Mouse (Mus musculus) kidney, postnatal 36 days (tissue): ENCODE measurements at regions not wholly inside any gene's neighbourhood (a gene's known extent, or its start where the extent isn't known, plus 50 kb on each side); places are given as distances from the start of the nearest gene placed in this dataset.

Source experiments
- DNase-seq, 2 experiments: peaks; one replicate each; pipeline ENCODE4 v3.0.0; 2021 to 2022; ENCODE audit warnings: mixed read lengths in 2 of 2

DNA sequence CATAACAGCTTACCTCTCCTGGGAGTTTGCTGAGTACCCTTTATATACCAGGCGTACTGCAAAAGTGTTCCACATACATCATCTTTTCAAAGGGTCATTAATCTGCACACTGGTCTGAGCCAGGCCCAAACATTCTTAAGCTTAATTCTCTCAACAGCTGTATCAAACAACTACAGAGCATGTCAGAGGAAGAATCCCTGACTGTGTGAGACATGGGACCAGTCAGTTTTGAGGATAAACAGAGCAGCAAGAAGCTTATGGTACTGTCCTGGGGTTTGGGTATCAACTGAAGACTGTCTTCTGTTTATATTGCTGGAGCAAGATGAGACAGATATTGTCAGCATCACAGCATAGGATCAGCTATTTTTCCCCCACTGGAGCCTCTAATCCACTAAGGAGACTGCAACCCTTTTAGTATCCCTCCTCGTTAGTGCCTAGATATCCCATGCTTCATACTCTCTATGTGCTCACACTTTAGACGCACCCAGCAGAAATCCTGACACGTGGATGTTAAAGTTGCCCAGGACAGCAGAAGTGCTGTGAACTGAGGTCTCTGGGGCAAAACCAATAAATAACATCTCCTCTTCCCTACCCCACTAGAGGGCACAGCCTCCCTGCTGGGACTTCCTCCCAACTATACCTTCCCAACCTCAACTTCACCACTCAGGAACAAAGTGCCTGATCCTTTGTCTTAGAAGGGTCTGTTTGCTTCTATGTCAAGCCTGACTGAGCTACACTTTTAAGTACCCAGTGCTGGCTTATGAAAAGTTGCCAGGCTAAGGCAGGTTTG lies 271.6 kb downstream of the Gm826 start:
- DNase-seq: peak; percentile 24 to 46

DNA sequence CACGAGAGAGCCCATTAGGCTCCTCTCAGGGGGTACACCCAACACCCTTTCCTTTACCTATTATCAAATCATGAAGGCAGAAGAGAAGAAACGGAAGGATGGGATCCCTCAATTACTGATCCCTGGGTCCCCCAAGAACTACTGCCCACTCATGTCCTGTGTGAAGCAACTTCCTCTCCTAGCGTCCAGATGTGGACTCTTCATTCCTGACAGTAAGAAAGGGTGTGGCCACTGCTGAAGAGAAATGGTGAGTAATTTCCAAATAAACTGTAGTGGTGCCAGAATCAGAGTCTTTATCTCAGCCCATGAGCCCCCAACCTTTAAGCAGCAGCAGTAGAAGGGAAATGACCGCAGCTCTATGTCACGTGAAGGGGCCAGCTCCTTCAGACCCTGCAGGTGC lies 273.9 kb downstream of the Gm826 start:
- no peak for DNase-seq

DNA sequence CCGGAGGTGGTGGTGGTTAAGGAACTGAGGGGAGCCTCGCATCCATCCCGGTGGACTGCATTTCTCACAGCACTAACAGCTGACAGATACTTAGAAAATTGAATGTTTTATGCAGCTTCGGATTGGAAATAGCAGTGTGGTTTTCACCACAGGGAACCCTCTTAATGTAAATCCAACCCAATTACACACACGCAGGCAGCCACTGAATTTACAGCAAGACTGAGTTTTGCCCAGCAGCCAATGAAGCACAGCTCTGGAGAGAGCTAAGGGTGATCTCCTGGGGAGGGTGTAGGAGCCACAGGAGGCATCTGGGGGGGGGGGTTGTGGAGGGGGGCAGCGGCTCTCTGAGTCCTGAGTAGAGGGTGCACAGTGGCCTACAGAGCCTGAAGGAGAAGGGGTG lies 276.8 kb downstream of the Gm826 start:
- DNase-seq: no peak

DNA sequence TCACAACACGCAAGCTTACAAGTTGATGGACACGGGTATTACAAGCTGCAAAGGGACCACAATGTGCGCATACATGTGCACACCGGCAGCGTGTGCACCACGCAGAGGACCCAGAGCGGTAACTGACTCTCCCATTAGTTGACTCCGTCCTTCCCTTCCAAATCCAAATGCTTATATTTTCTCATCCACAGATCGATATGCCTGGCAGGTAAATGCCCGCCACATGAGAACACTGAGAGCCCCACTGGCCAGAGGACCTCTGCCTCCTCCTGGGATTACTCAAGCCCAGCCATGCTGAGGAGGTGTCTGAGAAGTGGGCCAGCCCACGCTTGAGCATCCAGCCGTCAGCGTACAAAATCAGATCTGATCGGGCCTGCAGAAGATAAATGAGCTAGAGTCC lies 279.6 kb downstream of the Gm826 start:
- no peak for DNase-seq

DNA sequence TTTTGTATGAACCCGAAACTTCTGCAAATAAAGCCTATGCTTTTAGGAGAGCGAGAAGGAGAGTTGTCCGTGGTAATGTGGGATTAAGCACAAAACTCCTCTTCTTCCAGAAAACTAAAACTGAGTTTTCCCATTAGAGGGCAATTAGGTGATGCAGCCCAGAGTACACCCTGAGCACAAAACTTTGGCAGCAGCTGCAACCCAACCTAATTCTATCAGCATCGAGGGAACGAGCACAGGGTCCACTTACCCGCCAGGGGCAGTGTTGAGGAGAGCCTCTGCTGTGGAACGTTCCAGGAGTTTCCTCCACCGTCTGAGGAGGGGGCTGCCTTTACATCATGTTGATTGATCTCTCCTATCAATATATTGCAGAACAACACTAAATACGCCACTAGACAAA lies 285.7 kb downstream of the Gm826 start:
- DNase-seq: no peak

DNA sequence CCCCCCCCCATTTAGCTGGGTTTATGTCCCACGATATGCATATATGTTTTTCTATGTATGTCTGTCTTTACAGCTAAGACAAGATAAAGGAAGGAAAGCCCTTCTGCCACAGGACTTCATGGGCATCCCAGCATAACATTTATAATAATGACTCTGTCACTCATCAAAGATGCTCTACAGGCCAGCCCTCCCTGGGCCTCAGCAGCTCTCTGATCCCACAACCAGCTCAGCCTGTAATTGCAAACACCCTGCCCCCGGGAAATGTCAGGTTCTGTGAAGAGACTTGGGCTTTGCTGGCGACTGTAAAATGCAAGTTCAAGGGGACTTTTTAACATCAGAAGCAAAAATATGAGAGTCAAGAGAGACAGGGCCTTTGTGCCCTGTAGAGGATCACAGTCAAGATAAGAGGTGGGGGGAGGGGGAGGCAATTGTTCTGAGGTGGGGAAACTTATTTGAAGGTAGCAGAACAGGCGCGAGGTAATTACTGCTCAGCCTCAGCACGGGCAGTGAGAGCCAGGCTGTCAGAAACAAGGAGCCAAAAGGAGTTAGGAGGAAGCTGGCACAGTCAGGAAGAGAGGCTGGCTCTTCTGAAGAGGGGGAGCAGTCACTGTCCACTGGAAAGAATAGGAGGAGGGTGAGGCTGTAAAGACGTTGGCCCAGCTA lies 286.9 kb downstream of the Gm826 start:
- no peak for DNase-seq

DNA sequence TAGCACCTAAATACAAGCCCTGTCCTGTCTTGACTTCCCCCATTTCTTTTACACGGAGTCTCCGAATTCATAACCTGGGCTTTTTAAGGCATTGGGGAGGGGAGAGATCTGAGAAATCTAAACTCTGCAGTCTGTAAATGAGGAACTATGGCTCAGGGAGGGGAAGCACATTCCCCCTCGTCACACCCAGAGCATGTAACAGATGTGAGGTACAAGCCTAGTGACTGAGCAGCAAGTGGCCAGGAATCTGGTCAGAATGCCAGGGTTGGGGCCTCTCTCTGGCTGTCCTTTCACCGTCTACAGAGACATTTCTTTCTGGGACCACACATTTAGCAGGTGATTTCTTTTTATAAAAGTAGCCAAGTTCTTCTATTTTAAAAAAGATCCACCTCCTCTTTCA lies 289.4 kb downstream of the Gm826 start:
- no peak for DNase-seq

DNA sequence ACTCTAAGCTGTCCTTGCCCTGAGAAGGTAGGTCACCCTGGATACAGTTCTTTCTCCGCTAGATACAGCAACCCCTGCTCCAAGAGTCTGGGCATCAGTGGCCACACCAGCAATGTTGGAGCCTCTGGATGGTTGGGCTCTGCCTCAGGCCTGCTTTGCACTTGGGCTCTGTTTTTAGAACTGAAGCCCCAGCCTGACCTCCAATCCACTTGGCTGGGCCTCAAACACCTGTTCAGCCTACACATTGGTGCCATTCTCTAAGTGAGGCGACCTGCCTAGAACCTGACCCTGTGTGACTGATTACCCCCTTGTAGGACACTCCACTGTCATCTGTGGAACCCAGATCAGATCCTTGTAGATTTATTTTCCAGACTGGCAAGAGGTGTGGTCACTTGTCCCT lies 289.8 kb downstream of the Gm826 start:
- DNase-seq: no peak

DNA sequence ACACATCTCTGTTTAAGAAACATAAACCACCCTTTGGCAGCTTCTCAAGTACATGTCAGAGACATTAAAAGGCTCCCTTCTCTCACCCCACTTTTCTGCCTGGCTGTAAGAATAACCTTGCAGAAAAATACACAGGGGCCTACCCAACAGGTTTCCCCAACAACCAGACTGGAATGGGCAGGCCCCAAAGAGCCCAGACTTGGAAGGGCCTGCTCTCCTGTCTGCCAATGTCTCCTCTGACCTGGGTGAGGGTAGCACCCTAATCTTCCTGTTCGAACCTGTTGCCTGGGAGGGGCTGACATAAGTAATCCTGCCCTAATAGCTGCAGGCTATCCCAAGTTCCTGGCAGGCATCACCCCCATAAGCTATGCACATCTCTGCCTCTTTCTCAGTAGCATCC lies 304.5 kb downstream of the Gm826 start:
- DNase-seq: no peak

DNA sequence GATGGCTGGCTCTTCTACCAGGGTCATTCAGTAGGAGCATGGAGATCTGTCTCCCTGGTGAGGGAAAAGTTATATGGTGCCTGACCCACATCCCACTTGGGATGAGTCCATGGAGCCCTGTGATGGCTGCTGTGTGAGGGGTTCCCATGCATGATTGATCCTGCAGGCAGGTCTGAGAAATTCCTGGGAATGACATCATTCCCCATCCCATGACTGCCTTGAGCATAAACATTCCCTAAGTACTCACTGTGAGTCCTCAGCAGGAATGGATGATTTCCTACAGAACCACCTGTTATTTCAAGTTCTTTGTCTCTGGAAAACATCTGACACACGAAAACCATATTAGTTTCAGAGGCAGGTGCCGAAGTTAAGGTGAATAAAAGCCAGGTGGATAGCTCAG lies 305.5 kb downstream of the Gm826 start:
- no peak for DNase-seq

DNA sequence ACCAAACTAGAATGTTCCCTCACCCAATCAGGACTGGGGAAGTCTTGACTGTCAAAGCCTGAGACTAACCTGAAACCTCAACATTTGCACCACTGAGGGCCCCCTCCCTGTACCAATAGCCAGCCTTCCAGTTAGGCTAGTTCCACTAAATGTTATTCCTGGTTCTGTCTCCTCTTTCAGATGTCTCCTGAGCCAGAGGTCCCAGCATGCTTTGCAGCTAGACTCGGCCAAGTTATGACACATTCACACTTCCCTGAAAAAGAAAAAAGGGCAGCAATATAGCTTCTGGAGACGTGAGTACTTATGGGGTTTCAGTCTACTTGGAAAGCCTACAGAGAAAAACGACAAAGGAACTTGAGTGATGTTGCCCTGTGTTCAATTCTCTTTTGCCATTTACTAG lies 308.1 kb downstream of the Gm826 start:
- DNase-seq: no peak

DNA sequence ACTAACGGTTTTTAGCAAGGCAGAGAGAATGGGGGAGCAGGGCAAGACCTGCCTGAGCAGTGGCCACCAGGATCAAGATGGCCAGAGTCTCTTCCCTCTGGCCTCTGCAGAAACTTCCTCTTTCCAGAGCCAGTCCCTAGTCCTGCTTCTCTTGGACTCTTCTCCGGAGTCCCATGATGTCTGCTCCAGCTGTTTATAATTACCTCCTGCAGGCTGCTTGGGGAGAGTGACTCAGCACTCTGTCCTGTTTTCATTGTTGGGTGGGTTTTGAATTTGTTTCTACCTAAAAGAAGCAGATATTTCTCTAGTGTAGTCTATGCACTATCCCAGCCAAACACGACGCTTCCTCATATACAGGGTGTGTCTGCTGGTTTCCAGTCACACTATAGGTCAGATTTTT lies 312.4 kb downstream of the Gm826 start:
- no peak for DNase-seq

DNA sequence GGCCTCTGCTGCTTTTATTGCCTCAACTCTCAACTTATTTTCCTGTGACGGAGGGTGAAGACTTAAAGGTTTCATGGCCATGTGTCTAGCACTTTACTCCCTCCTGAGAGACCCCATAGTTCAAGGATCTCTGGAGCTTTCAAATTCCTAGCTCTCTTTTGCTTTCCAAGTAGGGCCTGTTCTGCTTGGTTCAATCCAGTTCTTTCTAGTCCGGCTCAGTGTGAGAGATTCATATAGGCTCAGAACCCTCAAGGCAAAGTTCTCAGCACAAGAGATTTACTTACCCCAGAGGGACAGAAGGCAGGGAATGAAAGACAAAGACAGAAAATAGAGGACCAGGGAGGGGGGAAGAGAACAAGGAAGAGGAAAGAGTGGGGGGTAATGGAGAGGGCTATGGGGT lies 313.1 kb downstream of the Gm826 start:
- no peak for DNase-seq

DNA sequence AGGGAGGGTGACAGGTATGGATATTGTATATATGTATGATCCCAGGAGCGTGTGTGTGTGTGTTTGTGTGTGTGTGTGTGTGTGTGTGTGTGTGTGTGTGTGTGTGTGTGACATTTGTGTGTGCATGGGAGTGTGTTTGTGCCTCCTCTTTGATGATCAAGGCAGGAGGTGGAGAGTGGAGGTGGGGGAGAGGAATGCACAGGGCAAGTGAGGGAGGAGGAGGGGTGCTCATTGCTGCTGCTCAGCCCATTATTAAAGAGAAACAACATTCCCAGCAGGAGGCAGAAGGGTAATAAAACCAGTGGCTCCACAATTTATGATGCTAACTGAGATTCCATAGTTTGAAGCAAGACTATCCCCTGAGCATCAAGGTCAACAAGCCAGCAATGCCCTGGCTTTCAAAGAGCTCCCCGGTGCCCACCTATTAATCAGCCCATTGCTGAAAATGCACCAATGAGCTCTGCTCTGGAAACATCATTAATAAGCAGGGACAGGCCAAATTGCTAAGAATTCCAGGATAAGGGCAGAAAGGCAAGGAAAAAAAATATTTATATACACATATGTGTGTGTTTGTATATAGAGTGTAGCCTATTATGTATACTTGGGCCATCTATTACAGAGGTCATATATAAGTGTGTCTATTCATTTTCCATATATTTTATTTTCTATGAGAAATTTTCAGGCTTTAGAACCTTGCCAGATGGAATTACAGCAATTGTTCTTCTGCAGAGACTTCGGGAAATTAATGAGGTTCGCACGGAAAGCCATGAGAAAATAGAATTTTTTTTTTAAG lies 316.7 kb downstream of the Gm826 start:
- DNase-seq: no peak

DNA sequence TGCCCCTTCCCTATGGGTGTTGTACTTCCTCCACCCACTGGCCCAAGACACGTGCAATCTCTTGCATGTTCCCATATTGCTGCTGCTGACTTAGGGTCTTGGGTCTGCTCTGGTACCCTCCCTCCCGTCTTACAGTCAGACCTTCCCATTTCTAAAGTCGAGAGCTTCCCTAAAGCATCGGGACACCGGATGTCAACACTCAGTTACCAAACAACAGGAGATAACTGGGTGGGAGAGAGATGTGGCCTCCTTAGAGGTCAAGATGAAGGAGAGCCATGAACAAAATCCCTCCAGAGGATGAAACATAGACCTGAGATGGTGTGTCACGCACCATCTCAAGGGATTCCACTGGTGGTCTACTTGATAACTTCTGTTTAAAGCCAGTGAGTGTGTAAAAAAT lies 322.5 kb downstream of the Gm826 start:
- no peak for DNase-seq

DNA sequence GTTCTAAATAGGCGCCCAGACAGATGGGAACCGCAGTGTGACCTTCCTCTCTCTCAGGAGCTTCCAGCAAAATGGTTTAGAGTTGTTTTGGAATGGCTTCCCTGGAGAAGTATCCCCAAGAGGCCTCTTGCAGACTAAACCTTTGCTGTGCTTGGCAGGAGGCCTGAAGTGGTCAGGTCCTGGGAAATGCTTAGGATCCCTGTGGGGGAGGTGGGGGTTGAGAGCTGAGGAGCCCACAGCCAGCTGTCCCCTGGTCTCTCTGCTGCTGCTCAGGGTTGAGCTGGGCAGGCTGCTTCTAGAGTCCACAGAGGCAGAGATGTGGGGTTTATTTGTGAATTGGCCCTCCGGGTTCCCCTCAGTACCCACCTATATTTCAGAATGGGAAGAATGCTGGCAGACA lies 331.3 kb downstream of the Gm826 start:
- DNase-seq: peak; percentile 19 to 26

DNA sequence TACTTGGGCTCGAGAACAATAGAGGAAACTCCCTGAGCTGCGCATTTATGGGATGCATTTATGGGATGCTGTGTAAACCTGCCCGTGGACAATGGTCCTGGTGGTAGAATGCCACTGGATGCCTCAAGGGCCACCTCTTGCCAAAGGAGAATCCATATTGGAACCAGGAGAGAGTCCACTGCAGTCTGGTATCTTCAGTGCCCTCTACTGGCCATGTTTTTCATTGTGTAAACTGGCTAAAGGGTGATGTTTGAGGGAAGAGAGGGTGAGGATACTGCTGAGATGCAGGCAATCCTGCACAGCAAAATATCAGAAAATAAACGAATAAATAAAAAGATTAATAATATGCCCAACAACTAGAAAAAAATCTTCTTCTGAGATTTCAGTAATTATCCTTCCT lies 333.5 kb downstream of the Gm826 start:
- DNase-seq: peak; percentile 15 to 46

DNA sequence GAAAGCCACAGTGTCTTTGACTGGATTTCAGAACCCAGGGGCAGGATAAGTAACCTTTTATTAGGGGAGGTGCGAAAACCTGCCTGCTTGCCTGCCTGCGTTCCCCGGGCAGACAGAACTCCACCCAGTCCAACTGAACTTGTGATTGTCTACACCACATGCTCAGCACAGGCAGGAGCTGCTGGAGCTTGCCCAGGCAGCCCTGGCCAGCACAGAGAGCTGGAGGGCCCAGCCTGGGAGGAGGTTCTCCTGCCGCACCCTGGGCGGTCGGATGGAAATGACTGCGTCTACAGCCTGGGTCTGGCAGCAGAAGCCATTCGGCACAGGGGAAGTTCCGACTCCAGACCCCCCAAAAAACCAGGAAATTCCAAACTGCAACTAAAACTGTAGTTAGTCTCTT lies 336.6 kb downstream of the Gm826 start:
- no peak for DNase-seq

DNA sequence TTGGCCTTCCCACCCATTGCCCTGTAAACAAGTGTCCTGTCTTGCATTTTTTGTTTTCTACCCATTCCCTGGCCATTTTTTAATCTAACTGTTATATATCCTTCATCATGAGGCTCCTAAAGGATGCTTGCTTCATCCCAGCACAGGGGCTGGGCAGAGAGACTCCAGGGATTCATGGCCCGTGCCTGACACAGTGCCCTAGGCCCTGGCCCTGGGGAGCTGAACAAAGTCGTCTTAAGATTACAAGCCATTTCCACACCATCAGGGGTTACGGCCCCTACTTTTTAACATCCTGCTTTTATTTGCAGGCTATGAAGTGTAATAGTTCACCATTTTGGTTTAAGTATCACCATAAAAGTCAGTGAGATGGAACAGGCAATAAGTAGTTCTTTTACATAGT lies 339.5 kb downstream of the Gm826 start:
- no peak for DNase-seq

DNA sequence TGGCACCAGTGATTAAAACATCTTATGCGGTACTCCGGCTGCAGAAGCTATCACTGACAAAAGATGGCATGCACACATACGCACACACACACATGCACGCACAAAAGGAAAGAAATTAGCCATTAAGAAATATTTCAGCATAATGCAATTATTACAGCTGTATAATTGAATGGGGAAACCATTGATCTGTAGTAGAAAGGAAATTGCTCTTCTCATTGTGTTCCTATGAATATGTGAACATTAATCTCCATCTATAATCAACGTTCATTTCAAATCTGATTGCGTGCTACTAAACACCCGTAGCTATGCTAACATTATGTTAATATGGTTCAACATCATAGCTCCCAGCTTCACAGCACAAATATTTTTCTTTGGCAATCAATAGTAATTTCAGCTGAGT lies 347.2 kb downstream of the Gm826 start:
- DNase-seq: no peak

DNA sequence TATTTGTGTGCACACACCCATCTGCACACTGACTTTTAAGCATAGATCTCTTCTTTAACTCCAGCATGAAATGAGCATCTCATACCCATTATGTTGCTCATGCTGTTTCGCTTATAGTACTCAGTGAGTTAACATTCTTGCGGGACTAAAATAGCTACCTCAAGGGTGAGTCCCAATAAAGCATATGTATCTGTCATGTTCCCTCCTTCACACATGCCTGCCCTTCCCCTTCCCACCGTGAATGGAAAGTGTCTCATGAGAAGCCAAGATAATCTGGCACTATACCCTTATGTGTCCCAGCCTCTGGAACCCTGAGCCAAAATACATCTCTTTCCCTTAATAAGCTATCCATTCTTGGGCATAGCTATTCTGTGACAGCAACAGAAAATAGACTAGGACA lies 352.3 kb downstream of the Gm826 start:
- no peak for DNase-seq

DNA sequence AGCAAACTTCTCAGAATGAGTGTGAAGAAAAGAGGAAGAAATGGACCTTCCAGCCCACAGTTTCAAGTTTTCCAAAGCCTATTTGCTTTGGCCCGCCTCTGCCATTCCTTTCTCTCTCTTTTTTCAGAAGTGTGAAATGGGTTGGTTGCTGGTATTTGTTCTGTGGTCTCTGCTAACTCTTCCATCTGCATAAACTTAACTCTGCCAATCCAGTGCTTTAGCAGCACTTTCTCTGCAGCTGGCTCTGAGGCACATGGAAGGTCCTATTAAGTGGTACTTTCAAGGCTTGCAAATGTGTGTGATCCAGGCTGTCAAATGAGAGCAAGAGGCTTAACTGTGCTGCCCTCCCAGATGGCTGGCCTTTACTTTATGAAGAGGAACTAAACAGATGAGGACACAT lies 383.6 kb downstream of the Gm826 start:
- DNase-seq: no peak

DNA sequence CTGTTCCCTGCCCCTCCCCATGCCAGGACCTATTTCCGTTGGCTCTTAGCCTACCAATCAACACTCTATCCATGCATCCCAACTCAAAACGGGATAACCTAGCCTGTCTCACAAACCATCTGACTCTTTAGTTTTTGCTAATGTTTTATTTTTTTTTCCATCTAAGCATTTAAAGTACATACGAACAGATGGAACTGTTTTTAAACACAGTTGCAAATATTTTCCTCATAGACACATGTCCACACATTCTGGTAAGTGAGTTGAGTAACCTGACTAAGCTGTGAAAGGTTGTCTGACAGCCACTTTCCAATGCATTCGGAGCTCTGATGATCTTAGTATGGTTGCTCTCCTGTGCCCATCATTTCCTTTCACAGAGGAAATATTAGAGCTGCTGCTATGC lies 384.9 kb downstream of the Gm826 start:
- no peak for DNase-seq

DNA sequence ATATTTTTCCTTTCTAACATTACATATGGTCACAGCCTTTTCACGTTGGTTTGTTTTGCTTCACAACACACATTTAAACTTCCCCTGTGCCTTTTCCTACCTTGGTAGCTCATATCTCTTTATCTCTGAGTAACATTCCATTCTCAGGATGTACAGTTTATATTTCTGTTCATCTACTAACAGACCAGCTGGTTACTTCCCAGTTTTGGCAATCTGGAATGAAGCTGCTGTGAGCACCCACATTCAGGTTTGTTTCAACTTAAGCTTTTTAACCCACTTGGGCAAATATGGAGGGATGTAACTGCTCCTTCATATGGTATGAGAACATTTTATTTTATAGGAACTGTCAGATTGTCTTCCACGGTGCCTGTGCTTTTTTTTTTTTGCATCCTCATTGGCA lies 403.2 kb downstream of the Gm826 start:
- DNase-seq: no peak
